Mouse (Mus musculus) lung, embryonic 15.5 days (tissue): ENCODE results near the gene Veph1. TPM values are rescaled to one million over a fixed set of nuclear protein-coding genes. Genes with fewer than 3 reads are reported as not detected.

Source experiments
- ATAC-seq: fragments of 200-750 bp; cut with Nextera tagmentation; 2 replicates; pipeline ENCODE4 v1.8.0; 2017; ENCODE audit warnings: moderate number of reproducible peaks, borderline replicate concordance; ENCODE audit not compliant: low FRiP score, low TSS enrichment; ENCODE audit errors: extremely low read depth
- H3K27ac ChIP-seq: fragments of 300-500 bp; sonication (generic); 2 replicates; pipeline ENCODE4 v1.5.1; 2015; ENCODE audit warnings: moderate library complexity, mild to moderate bottlenecking, inconsistent platforms
- H3K27me3 ChIP-seq: fragments of 300-500 bp; sonication (generic); 2 replicates; pipeline ENCODE4 v1.6.1; 2015; ENCODE audit warnings: inconsistent platforms
- H3K36me3 ChIP-seq: fragments of 300-500 bp; sonication (generic); 2 replicates; pipeline ENCODE4 v1.6.1; 2015; ENCODE audit warnings: inconsistent platforms
- H3K4me1 ChIP-seq: fragments of 300-500 bp; sonication (generic); 2 replicates; pipeline ENCODE4 v1.6.1; 2015; ENCODE audit warnings: inconsistent platforms
- H3K4me2 ChIP-seq: fragments of 300-500 bp; sonication (generic); 2 replicates; pipeline ENCODE4 v1.6.1; 2015; ENCODE audit warnings: inconsistent platforms, mild to moderate bottlenecking, moderate library complexity
- H3K4me3 ChIP-seq: fragments of 300-500 bp; sonication (generic); 2 replicates; pipeline ENCODE4 v1.5.1; 2015; ENCODE audit warnings: mild to moderate bottlenecking, inconsistent platforms
- H3K9ac ChIP-seq: fragments of 300-500 bp; sonication (generic); 2 replicates; pipeline ENCODE4 v1.6.1; 2015; ENCODE audit warnings: inconsistent platforms
- H3K9me3 ChIP-seq: fragments of 300-500 bp; sonication (generic); 2 replicates; pipeline ENCODE4 v1.6.1; 2016; ENCODE audit warnings: inconsistent platforms
- WGBS: fragments of 180-500 bp; shearing (Covaris S2); methylation state at CpG from one replicate; pipeline ENCODE4 v1.1.7; 2015; 5-methylcytosine and 5-hydroxymethylcytosine counted together
- polyA plus RNA-seq: library from polyadenylated mRNA; unstranded; fragments of >200 nt; fragmentation: Nextera tagmentation; extraction: Ambion mirVana; gene quantifications from 2 replicates; pipeline ENCODE4 v1.2.1, GENCODE M21; 2015

The Veph1 gene
- polyA plus RNA-seq, 1 experiment from 2014 or later: 6.0 TPM

- under 1% methylated on average over 51 of the region's 54 CpGs for WGBS
- no peaks in the 10 kb centered on the region for H3K36me3 ChIP-seq
- H3K27ac ChIP-seq: no peak overlapping the region
These were observed 75.9 kb downstream of the Veph1 start for GRCm38 (mm10) chr3:66220554-66221242.

GRCm38 (mm10) chr3:66219655-66220191 lies 76.9 kb downstream of the Veph1 start, which contains the start of gene Ptx3:
Ptx3 (plus strand) TSS chr3:66219910.
- 10% methylated on average over 20 of the region's 20 CpGs for WGBS
- H3K4me3 ChIP-seq: peak within 1 kb of the TSS; percentile 52
- H3K4me1 ChIP-seq: peaks cover 27% of the 10 kb centered on the region
- H3K4me2 ChIP-seq: peak within 1 kb of the TSS; percentile 97
- H3K9ac ChIP-seq: peak within 1 kb of the TSS; percentile 28
- H3K27me3 ChIP-seq: peaks cover 15% of the 10 kb centered on the region
- no peaks in the 10 kb centered on the region for H3K9me3 ChIP-seq
- no peak within 1 kb of the TSS for H3K27ac ChIP-seq
- no peaks in the 10 kb centered on the region for H3K36me3 ChIP-seq
- ATAC-seq: no peak

More at GRCm38 (mm10) chr3:66220554-66221242, 75.9 kb downstream of the Veph1 start:
- Histone ChIP-seq H3K9me3 (no peaks in the 10 kb centered on the region), H3K4me1 (peaks cover 28% of the 10 kb centered on the region), H3K27me3 (peaks cover 15% of the 10 kb centered on the region), H3K9ac (peak overlapping the region; percentile 28), H3K4me3 (peak overlapping the region; percentile 52), H3K4me2 (peak overlapping the region; percentile 97)
- ATAC-seq: peak; percentile 90

GRCm38 (mm10) chr3:66215759-66216158 lies 80.9 kb downstream of the Veph1 start:
- no peaks in the 10 kb centered on the region for H3K9me3 ChIP-seq
- no peak overlapping the region for H3K4me2 ChIP-seq
- no peak overlapping the region for H3K27ac ChIP-seq
- H3K27me3 ChIP-seq: peaks cover 7% of the 10 kb centered on the region; the same call in 1 of the 2 replicates
- no peak for ATAC-seq
- H3K4me3 ChIP-seq: no peak overlapping the region
- H3K9ac ChIP-seq: no peak overlapping the region
- WGBS: 35% methylated on average over 8 of the region's 8 CpGs
- H3K36me3 ChIP-seq: no peaks in the 10 kb centered on the region
- H3K4me1 ChIP-seq: peaks cover 20% of the 10 kb centered on the region

- no peaks in the 10 kb centered on the region for H3K9me3 ChIP-seq
- no peak for ATAC-seq
- no peak overlapping the region for H3K4me2 ChIP-seq
- no peak overlapping the region for H3K27ac ChIP-seq
- no peaks in the 10 kb centered on the region for H3K36me3 ChIP-seq
- H3K4me3 ChIP-seq: no peak overlapping the region
- no peak overlapping the region for H3K9ac ChIP-seq
- 92% methylated on average over 1 of the region's 1 CpGs for WGBS
- peaks cover 3% of the 10 kb centered on the region; the same call in 1 of the 2 replicates for H3K27me3 ChIP-seq
- peaks cover 11% of the 10 kb centered on the region for H3K4me1 ChIP-seq
These were observed 83.1 kb downstream of the Veph1 start for GRCm38 (mm10) chr3:66213524-66213923.

GRCm38 (mm10) chr3:66208836-66209573 lies 87.6 kb downstream of the Veph1 start:
- H3K9me3 ChIP-seq: no peaks in the 10 kb centered on the region
- no peaks in the 10 kb centered on the region for H3K27me3 ChIP-seq
- no peaks in the 10 kb centered on the region for H3K4me1 ChIP-seq
- no peak overlapping the region for H3K4me3 ChIP-seq
- H3K36me3 ChIP-seq: no peaks in the 10 kb centered on the region
- no peak overlapping the region for H3K9ac ChIP-seq
- no peak overlapping the region for H3K27ac ChIP-seq
- 70% methylated on average over 4 of the region's 4 CpGs for WGBS
- no peak for ATAC-seq
- H3K4me2 ChIP-seq: no peak overlapping the region

GRCm38 (mm10) chr3:66193910-66194562 lies 102.6 kb downstream of the Veph1 start:
- ATAC-seq: no peak
- H3K4me3 ChIP-seq: no peak overlapping the region
- H3K9ac ChIP-seq: no peak overlapping the region
- H3K27me3 ChIP-seq: no peaks in the 10 kb centered on the region
- WGBS: 81% methylated on average over 3 of the region's 3 CpGs
- no peaks in the 10 kb centered on the region for H3K36me3 ChIP-seq
- no peaks in the 10 kb centered on the region for H3K4me1 ChIP-seq
- H3K4me2 ChIP-seq: no peak overlapping the region
- H3K27ac ChIP-seq: no peak overlapping the region
- no peaks in the 10 kb centered on the region for H3K9me3 ChIP-seq

- H3K9me3 ChIP-seq: no peaks in the 10 kb centered on the region
- no peaks in the 10 kb centered on the region for H3K36me3 ChIP-seq
- 64% methylated on average over 2 of the region's 2 CpGs for WGBS
- no peak for ATAC-seq
- H3K27me3 ChIP-seq: no peaks in the 10 kb centered on the region
- no peaks in the 10 kb centered on the region for H3K4me1 ChIP-seq
- no peak overlapping the region for H3K4me3 ChIP-seq
- H3K9ac ChIP-seq: no peak overlapping the region
- H3K4me2 ChIP-seq: no peak overlapping the region
- H3K27ac ChIP-seq: no peak overlapping the region
These were observed 117.0 kb downstream of the Veph1 start for GRCm38 (mm10) chr3:66179647-66180046.

- WGBS: 37% methylated on average over 5 of the region's 5 CpGs
- no peak overlapping the region for H3K4me3 ChIP-seq
- ATAC-seq: peak; percentile 65; the same call in 1 of the 2 replicates
- no peaks in the 10 kb centered on the region for H3K27me3 ChIP-seq
- no peak overlapping the region for H3K4me2 ChIP-seq
- no peaks in the 10 kb centered on the region for H3K4me1 ChIP-seq
- H3K36me3 ChIP-seq: no peaks in the 10 kb centered on the region
- no peak overlapping the region for H3K9ac ChIP-seq
- no peak overlapping the region for H3K27ac ChIP-seq
- H3K9me3 ChIP-seq: no peaks in the 10 kb centered on the region
These were observed 123.7 kb downstream of the Veph1 start for GRCm38 (mm10) chr3:66172907-66173306.

- 84% methylated on average over 3 of the region's 3 CpGs for WGBS
- Histone ChIP-seq H3K27ac (no peak overlapping the region), H3K4me3 (no peak overlapping the region), H3K36me3 (no peaks in the 10 kb centered on the region), H3K9me3 (no peaks in the 10 kb centered on the region), H3K4me2 (no peak overlapping the region), H3K4me1 (no peaks in the 10 kb centered on the region), H3K9ac (no peak overlapping the region), H3K27me3 (no peaks in the 10 kb centered on the region)
- no peak for ATAC-seq
These were observed 126.6 kb downstream of the Veph1 start for GRCm38 (mm10) chr3:66169873-66170538.

- Histone ChIP-seq H3K4me3 (no peak overlapping the region), H3K4me2 (no peak overlapping the region), H3K36me3 (no peaks in the 10 kb centered on the region), H3K27ac (no peak overlapping the region), H3K9ac (no peak overlapping the region), H3K9me3 (no peaks in the 10 kb centered on the region), H3K27me3 (no peaks in the 10 kb centered on the region), H3K4me1 (peaks cover 12% of the 10 kb centered on the region)
- WGBS: 77% methylated on average over 6 of the region's 6 CpGs
- no peak for ATAC-seq
These were observed 129.9 kb downstream of the Veph1 start for GRCm38 (mm10) chr3:66166606-66167290.

- no peak overlapping the region for H3K9ac ChIP-seq
- no peaks in the 10 kb centered on the region for H3K9me3 ChIP-seq
- 54% methylated on average over 5 of the region's 5 CpGs for WGBS
- H3K4me1 ChIP-seq: peaks cover 12% of the 10 kb centered on the region
- H3K4me3 ChIP-seq: no peak overlapping the region
- ATAC-seq: no peak
- no peak overlapping the region for H3K4me2 ChIP-seq
- no peak overlapping the region for H3K27ac ChIP-seq
- no peaks in the 10 kb centered on the region for H3K27me3 ChIP-seq
- H3K36me3 ChIP-seq: no peaks in the 10 kb centered on the region
These were observed 131.6 kb downstream of the Veph1 start for GRCm38 (mm10) chr3:66165026-66165425.
